Mouse (Mus musculus): ENCODE measurements around the gene Eps15l1.

The Eps15l1 gene

DNA sequence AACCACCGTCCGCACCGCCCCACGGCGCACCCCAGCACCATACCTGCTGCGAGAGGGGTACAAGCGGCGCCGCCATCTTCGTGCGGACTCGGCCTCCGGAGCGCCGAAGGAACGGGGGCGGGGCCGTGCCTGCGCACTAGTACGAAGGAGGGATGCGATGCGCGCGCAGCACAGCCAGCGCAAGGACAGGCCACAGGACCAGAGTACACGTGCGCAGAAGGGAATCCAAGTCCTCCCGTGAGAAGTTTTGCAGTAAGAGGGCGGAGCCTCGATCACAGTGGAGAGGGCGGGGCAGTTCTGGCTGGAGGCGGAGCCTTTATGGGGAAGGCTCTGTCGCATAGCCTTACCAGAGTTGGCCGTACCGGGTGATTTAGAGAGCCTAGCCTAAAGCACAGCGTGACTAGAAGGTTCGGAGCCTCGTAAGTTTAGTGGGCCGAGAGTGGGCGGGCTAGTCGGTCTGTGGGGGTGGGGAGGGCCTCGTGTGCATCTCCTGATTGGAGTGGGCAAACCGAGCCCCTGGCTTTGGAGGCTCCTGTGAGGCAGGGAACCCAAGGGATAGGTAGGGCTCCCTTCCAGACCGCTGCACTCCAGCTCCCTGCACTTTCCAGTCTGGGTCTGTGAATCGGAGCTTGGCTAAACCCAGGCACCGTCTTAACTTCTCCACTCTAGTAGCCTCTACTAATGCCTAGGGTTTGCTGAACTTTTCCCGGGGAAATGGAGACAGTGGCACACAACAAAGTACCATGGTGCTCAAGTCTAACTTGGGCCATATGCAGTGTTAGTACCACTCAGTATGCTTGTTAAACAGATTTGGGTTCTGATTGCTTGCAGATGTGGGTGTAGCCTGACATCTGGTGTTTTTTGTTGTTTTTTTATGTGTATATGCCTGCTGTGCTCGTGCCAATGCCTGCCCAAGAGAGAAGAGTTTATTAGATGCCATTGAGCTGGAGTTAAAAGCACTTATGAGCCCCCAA, at the start of gene Eps15l1:
Gene Eps15l1 (minus strand): TSS at position 99 of the 974 bp plus-strand sequence.
- peak; percentile 99 for DNase-seq (ENCODE audit: low spot score)

GRCm38 (mm10) chr8:72470684-72471083, 49.4 kb upstream of the Eps15l1 start:
- DNase-seq (ENCODE audit: low spot score), result no peak

DNA sequence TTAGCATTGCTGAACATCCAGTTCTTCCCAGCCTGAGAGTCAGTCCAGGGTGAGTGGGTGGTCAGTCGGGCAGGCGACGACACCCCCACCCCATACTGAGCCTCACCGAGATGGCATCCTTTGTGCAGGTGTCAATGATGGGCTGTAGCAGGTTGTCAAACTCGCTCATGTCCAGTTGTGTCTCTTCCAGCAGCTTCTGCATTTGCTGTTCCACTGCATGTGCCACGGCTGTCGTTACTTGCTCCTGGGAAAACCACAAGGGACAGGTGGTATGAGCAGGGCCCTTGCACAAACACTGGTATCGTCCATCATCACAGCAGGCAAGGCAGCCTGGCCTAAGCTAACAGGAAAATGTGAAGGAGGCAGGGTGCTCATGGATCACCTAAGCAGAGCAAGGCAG, 48.7 kb upstream of the Eps15l1 start:
- no peak for DNase-seq (ENCODE audit: low spot score)

GRCm38 (mm10) chr8:72469243-72469642, 48.0 kb upstream of the Eps15l1 start:
- no peak for DNase-seq (ENCODE audit: low spot score)

DNA sequence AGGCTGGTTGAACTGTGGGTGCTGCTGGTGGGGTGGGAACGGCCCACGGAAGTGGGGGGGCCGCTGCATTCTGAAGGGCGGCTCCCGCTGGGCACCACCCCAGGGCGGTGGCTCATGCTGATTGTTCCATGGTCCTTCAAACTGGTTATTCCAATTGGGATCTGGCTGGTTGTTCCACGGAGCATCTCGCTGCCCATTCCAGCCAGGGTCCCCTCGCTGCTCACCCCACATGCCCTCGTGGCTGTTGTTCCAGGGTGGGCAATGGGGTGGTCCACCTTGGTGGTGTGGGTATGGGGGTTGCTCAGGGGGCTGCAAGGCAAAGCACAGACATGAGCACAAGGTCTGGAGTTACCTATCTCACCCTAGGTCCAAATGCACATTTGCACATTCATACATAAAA, 43.0 kb upstream of the Eps15l1 start:
- DNase-seq (ENCODE audit: low spot score), result no peak

- DNase-seq (ENCODE audit: low spot score), result no peak
Observed at GRCm38 (mm10) chr8:72459881-72460533, 38.7 kb upstream of the Eps15l1 start.

DNA sequence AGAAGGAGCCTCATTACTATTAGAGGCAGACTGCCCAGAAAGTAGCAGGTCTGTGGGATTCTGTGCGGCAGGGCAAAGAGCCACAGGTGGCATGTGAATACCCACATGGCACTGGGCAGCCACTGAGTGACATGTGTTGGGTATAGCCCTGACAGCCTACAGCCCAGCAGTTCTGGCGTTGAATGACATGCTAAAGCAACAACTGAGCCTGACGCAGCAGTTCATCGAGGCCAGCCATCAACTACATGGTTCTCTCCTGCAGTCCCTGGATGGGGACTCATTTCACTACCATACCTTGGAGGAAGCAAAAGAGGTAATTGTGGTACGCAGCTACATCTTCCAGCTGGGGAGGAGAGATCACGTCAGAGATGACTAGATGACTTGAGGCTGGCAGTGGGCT, 37.2 kb upstream of the Eps15l1 start:
- no peak for DNase-seq (ENCODE audit: low spot score)

DNA sequence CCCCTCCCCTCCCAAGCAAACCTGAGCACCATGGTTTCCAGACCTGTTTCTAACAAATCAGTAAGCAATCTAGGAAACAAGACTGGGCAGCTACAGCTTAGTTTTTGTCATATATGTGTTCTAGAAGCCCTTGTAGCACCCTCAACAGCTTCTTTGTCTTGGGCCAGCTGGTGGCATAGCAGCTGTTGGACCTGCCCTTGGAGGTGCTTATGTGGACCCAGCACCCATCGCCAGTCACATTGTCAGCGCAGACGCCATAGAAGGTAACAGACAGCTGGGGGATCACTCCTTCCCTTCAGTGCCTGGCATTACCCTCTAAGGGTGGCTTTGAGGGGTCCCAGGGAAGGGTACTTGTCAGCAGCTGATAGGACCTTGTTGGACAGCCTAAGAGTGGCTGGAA, 36.5 kb upstream of the Eps15l1 start:
- DNase-seq (ENCODE audit: low spot score), result no peak

DNA sequence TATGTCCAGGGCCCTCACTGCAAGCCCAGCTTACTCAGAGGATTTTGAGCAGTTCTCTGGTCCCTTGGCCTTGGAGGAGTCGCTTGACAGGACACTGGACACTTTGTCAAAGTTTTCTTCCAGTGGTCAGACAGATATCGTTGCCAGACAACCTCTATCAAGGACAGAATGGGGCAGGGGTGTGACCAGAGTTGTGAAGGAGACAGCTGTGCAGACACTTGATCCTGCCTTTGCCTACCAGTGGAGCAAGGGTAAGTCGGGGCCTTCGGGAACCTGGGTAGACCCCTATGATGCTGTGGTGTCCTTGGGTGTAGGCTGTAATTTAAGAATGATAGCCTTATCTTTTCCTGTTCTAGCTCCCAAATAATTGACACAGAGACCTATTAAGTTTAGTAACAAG, 34.1 kb upstream of the Eps15l1 start:
- no peak for DNase-seq (ENCODE audit: low spot score)

- DNase-seq (ENCODE audit: low spot score), result no peak
Observed at GRCm38 (mm10) chr8:72453904-72454303, 32.6 kb upstream of the Eps15l1 start.

DNA sequence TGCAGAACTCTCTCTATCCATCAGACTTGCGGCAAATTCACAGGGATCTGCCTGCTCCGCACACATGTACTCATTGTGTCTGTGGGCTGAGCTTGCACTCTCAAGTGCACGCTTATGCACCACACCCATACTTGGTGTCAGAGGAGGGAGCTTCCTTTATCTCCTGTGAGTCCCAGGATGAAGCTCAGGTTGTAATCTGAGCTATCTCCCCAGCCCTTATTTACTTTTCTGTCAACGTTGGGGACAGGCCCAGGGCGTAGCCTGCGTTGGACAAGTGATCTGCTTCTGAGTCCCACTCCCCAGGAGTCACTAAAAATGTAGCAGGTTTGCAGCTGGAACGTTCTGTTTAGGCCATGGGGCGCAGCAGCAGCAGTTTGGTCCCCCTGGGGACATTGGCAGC, 30.3 kb upstream of the Eps15l1 start:
- DNase-seq (ENCODE audit: low spot score), result no peak

GRCm38 (mm10) chr8:72445071-72445470, 23.8 kb upstream of the Eps15l1 start:
- no peak for DNase-seq (ENCODE audit: low spot score)

DNA sequence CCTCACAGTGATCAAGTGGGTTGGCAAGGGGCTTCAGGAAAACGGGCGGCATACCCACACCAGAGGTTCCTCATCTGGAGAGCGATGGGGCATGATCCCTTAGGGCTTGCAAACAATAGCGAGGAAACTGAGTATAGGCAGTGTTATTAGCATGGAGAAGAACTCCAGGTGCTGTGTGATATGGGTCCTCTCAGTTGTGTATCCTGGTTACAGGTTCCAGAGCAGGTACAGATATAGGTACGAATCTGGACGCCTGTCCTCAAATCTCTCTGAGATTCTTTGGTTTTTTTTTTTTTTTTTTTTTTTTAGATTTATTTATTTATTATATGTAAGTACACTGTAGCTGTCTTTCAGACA, 22.7 kb upstream of the Eps15l1 start:
- no peak for DNase-seq (ENCODE audit: low spot score)

DNA sequence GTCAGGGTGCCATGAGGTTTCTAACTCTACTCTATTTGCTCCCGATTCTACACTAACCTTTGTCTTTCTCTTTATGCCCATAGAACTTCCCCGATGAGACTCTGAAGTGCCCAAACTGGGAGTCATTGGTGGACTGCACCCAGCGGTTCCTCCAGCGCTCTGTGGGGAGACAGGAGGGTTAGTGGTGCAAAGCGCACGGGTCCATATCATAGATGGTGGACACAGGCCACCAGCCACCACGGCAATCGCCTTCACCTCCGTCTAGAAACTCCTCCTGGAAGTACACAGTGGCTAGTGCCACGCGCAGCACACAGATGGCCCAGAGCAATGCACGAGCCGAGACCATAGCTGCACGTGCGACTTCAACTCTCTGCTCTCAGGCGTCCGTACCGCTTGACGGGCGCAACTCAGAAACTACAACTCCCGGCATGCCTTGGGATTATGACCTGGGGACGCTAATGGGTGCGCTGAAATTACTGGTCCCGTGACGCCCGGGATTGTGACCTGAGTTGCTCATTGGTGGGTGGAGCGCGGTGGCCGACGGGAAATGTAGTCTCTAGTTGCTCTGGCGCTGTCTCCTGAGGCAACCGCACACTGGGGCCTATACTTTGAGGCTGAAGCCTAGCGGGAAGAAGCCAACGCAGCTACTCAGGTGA, 22.2 kb upstream of the Eps15l1 start, which contains the start of the genes Calr3 and 1700030K09Rik:
Gene Calr3 (minus strand): TSS at position 533 of the 656 bp plus-strand sequence.
Gene 1700030K09Rik (plus strand): TSS at position 543 of the 656 bp plus-strand sequence.
- DNase-seq (ENCODE audit: low spot score), result peak; percentile 95

DNA sequence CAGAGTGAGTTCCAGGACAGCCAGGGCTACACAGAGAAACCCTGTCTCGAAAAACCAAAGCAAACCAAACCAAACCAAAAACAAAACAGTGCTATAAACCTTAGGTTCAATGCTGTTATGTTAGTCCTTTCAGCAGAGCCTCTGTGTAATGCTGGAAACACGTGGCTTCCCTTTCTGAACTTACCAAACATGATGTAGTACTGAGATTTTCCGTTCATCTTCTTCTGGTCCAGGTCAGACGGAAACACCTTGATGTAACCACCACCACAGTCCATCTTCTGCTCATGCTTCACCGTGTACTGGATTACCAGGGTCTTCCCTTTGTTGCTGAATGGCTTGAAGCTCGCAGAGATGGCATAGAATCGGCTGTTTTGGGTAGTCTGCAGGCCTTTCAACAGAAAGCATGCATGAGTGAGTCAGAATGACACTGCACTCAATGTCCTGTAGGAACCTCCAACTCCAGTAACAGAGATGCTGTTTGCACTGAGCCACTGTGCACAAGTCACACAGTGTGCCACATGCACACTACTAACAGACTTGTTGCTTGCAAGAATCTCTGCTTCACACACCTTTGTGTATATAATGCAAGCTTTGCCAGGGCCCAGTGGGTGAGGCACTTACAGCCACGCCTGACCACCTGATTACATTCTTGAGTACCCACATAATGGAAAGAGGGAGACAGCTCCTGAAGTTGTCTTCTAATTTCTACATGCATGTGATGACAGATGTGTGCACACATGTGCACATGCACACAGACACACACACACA, 17.2 kb upstream of the Eps15l1 start:
- no peak for DNase-seq (ENCODE audit: low spot score)

DNA sequence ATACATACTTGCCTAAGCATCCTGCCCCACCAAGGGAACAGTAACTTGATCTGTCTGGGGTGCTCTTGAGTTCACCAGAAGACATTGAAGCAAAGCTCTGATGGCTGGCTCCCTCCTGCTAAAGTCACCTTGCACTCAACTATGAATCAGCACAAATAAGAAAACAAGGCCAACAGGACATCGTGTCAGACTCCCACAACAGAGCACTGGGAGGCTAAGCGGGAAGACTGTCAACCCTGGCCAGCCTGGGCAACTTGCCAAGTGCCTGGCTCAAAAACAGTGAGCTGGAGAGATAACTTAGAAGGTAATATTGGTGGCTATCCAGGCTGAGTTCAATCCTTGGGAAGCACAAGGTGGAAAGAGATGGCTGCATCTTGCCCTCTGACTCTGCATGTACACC, 13.7 kb upstream of the Eps15l1 start:
- peak; percentile 76 for DNase-seq (ENCODE audit: low spot score)

- DNase-seq (ENCODE audit: low spot score), result no peak
Observed at GRCm38 (mm10) chr8:72429676-72430075, 8.4 kb upstream of the Eps15l1 start.

- DNase-seq (ENCODE audit: low spot score), result no peak
Observed at GRCm38 (mm10) chr8:72422926-72423325, 1.7 kb upstream of the Eps15l1 start.

DNA sequence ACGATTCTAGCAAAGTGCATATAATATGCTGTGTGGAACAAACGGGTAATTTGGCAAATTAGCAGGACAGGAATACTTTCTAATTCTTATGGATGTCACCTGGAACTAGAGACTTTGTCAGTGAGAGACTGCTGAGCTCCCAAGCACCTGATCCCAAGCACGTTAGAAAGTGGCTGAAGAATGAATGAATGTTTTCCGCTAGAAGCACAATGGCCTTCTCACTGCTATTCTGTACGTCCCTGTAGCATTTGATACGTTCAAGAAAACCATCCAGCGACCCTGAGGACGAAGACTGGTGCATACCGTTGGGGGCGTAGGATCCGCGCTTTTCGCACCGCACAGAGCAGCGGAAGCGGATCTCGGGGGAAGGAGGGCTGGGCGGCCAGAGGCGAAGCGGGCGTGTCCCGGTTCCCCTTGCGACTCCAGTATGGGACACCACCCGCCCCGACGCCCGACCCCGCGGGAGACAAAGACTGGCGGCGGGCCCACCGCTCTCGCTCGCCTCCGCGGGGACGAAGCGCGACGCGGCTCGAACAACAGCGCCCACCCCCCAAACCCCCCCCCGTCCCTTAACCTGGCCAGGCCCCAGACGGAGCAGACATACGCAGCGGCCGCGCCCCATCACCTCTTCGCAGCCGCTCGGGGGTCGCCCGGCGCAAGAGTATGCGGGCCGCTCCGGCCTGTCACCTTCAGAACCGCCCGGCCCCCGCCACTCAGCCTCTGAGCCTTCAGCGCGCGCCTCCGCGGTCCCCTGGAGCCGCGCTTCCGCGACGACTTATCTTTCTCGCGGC, 494 bp downstream of the Eps15l1 start:
- no peak for DNase-seq (ENCODE audit: low spot score)

DNA sequence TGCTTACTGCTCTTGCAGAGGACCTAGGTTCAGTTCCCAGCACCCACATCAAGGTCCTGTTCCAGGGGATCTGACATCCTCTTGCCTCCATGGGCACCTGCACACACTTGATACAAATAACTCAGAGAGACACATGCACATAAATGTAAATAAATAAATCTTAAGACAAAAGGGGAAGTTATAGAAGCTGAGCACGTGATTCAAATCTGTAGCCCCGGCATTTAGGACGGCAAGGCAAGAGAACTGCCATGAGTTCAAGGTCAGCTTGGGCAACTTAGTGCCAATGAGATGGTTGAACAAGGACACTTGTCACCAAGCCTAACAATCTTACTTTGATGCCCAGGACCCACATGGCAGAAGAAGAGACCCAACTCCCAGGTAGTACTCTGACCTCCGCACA, 3.2 kb downstream of the Eps15l1 start:
- DNase-seq (ENCODE audit: low spot score), result no peak

DNA sequence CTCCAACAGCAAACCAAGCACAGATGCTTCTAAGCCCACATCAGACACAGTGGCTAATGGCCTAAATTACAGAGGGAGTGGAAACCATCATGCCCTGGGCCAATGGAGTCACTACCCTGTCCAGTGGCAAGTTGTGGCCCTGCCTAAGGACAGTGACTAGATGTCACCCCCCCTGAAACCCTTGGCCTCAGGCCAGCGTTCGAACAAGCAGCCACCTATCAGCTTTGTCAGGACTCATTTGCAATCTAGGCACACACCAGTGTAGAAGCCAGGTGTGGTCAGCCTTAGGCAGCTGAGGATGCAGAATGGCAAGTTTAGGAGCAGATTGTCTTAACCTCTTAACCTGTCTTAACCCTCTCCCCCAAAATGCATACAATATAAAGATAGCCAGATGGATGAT, 6.0 kb downstream of the Eps15l1 start:
- no peak for DNase-seq (ENCODE audit: low spot score)

Measured in ovary, adult 18-20 months (tissue).